Mouse (Mus musculus): Measurements from ENCODE around the gene Gm26920. TPM values are rescaled to one million over a fixed set of nuclear protein-coding genes. Genes with fewer than 3 reads are reported as not detected.

Gm26920 gene
- polyA plus RNA-seq, 1 experiment, result not detected

Other genes with a start within 250 kb of the Gm26920 start
- 11.3 and 11.8 TPM in 2 replicates for gene Zfp940, start 236.7 kb downstream of the Gm26920 start, polyA plus RNA-seq (2012; rRNA removed)
- gene Zfp420, start 230.4 kb downstream of the Gm26920 start, polyA plus RNA-seq (2012; rRNA removed), result 14.8 and 15.8 TPM in 2 replicates
- 11.7 and 12.0 TPM in 2 replicates for gene Zfp27, start 183.8 kb downstream of the Gm26920 start, polyA plus RNA-seq (2012; rRNA removed)
- gene Zfp383, start 182.2 kb downstream of the Gm26920 start, polyA plus RNA-seq (2012; rRNA removed), result 8.8 and 10.4 TPM in 2 replicates
- gene Zfp74, start 136.3 kb downstream of the Gm26920 start, polyA plus RNA-seq (2012; rRNA removed), result 12.1 and 13.3 TPM in 2 replicates
- gene Zfp568, start 106.5 kb downstream of the Gm26920 start, polyA plus RNA-seq (2012; rRNA removed), result 2.5 and 3.1 TPM in 2 replicates
- gene Zfp14, start 39.0 kb downstream of the Gm26920 start, polyA plus RNA-seq (2012; rRNA removed), result 10.5 TPM in 2 replicates
- gene Zfp82, start 17.5 kb downstream of the Gm26920 start, polyA plus RNA-seq (2012; rRNA removed), result 2.6 and 3.4 TPM in 2 replicates
- 6.3 and 7.0 TPM in 2 replicates for gene Zfp566, start 117 bp upstream of the Gm26920 start, polyA plus RNA-seq (2012; rRNA removed)
- 34.8 and 35.4 TPM in 2 replicates for gene Zfp260, start 4.4 kb upstream of the Gm26920 start, polyA plus RNA-seq (2012; rRNA removed)
- gene Zfp382, start 31.5 kb upstream of the Gm26920 start, polyA plus RNA-seq (2012; rRNA removed), result 9.1 and 9.3 TPM in 2 replicates
- gene Zfp146, start 79.3 kb upstream of the Gm26920 start, polyA plus RNA-seq (2012; rRNA removed), result 36.0 and 38.8 TPM in 2 replicates
- 5.6 and 7.7 TPM in 2 replicates for gene Cox7a1, start 93.7 kb upstream of the Gm26920 start, polyA plus RNA-seq (2012; rRNA removed)
- gene Capns1, start 108.4 kb upstream of the Gm26920 start, polyA plus RNA-seq (2012; rRNA removed), result 236 and 319 TPM in 2 replicates
- gene Polr2i, start 141.5 kb upstream of the Gm26920 start, polyA plus RNA-seq (2012; rRNA removed), result 157 and 161 TPM in 2 replicates
- gene Tbcb, start 141.9 kb upstream of the Gm26920 start, polyA plus RNA-seq (2012; rRNA removed), result 114 and 129 TPM in 2 replicates
- gene Ovol3, start 145.3 kb upstream of the Gm26920 start, polyA plus RNA-seq (2012; rRNA removed), result not detected in 2 replicates
- 0.15 and 0.22 TPM in 2 replicates for gene Thap8, start 189.7 kb upstream of the Gm26920 start, polyA plus RNA-seq (2012; rRNA removed)
- gene Wdr62, start 190.0 kb upstream of the Gm26920 start, polyA plus RNA-seq (2012; rRNA removed), result 3.9 and 5.6 TPM in 2 replicates
- gene Clip3, start 201.3 kb upstream of the Gm26920 start, polyA plus RNA-seq (2012; rRNA removed), result 354 and 373 TPM in 2 replicates
- 132 TPM in 2 replicates for gene Alkbh6, start 218.3 kb upstream of the Gm26920 start, polyA plus RNA-seq (2012; rRNA removed)
- gene Syne4, start 224.4 kb upstream of the Gm26920 start, polyA plus RNA-seq (2012; rRNA removed), result 27.6 and 29.9 TPM in 2 replicates
- gene E130208F15Rik, start 231.3 kb upstream of the Gm26920 start, polyA plus RNA-seq (2012; rRNA removed), result 0.34 and 0.66 TPM in 2 replicates
- gene Sdhaf1, start 233.5 kb upstream of the Gm26920 start, polyA plus RNA-seq (2012; rRNA removed), result 16.9 and 19.2 TPM in 2 replicates